8 mouse cellular contexts compared by ENCODE assay signal in genomic region chr7:126799050-126799467, GRCm38 (mm10). TPM values are rescaled to one million over a fixed set of nuclear protein-coding genes. Genes with fewer than 3 reads are reported as not detected.
A peak's percentile ranks its signal among the peaks of the same experiment; 100 is the strongest.
DNase-seq lines count a peak whose midpoint lies in the region; ATAC-seq and TF ChIP-seq lines count a peak whose summit lies in the region.

No protein-coding gene starts in this region.

- in situ Hi-C loops in ES-E14 (cut with MboI; ENCODE audit: low sequenced_read_pairs in 2 of 2, unreplicated experiment in 2 of 2): no loop called here

- peaks cover 37% of the 10 kb centered on the region for H3K36me3 ChIP-seq in ES-E14 (ENCODE audit: control insufficient read depth, insufficient read depth, low read length, poor library complexity, severe bottlenecking)
- H3K36me3 ChIP-seq in forebrain, embryonic 16.5 days (ENCODE audit: control insufficient read depth, insufficient read depth): peaks cover 10% of the 10 kb centered on the region
- peaks cover 39% of the 10 kb centered on the region for H3K36me3 ChIP-seq in lung, embryonic 15.5 days

- peak overlapping the region; percentile 92 for H3K27ac ChIP-seq in ES-E14 (ENCODE audit: insufficient read depth, low read depth, low read length, poor library complexity, severe bottlenecking)
- H3K27ac ChIP-seq in forebrain, embryonic 16.5 days (ENCODE audit: low read length): peak overlapping the region; percentile 96
- H3K27ac ChIP-seq in lung, embryonic 15.5 days: peak overlapping the region; percentile 99

- peaks cover 0 to 13% of the 10 kb centered on the region in 2 experiments; a peak in 1 of 4 replicates for H3K4me1 ChIP-seq in ES-E14 (ENCODE audit: control insufficient read depth in 2 of 2, insufficient read depth in 2 of 2, low read length in 2 of 2, poor library complexity in 1 of 2)
- H3K4me1 ChIP-seq in forebrain, embryonic 16.5 days (replicated peaks; ENCODE audit: control insufficient read depth, insufficient read depth, low read length): peaks cover 22% of the 10 kb centered on the region
- H3K4me1 ChIP-seq in lung, embryonic 15.5 days: peaks cover 30% of the 10 kb centered on the region

- ATAC-seq in forebrain, embryonic 16.5 days: peak; percentile 98
- ATAC-seq in lung, embryonic 15.5 days (ENCODE audit: borderline replicate concordance, extremely low read depth, low FRiP score, low TSS enrichment): peak; percentile 97

- 0% methylated on average over 24 of the region's 36 CpGs for WGBS in forebrain, embryonic 16.5 days
- 0% methylated on average over 30 of the region's 36 CpGs for WGBS in lung, embryonic 15.5 days

- no peaks in the 10 kb centered on the region for H3K27me3 ChIP-seq in forebrain, embryonic 16.5 days (replicated peaks; ENCODE audit: control insufficient read depth, insufficient read depth, low read length)
- no peaks in the 10 kb centered on the region for H3K27me3 ChIP-seq in lung, embryonic 15.5 days

- H3K4me3 ChIP-seq in ES-E14 (ENCODE audit: insufficient read depth in 1 of 2, low read depth in 1 of 2, low read length in 2 of 2, poor library complexity in 1 of 2, severe bottlenecking in 1 of 2): peak overlapping the region; percentile 91 to 96
- H3K4me3 ChIP-seq in forebrain, embryonic 16.5 days (replicated peaks; ENCODE audit: low read length): peak overlapping the region; percentile 64
- peak overlapping the region; percentile 89 for H3K4me3 ChIP-seq in lung, embryonic 15.5 days

- H3K4me2 ChIP-seq in forebrain, embryonic 16.5 days (ENCODE audit: low read length): peak overlapping the region; percentile 94
- H3K4me2 ChIP-seq in lung, embryonic 15.5 days: peak overlapping the region; percentile 86

- H3K9ac ChIP-seq in ES-E14 (ENCODE audit: insufficient read depth, low read depth, low read length, poor library complexity, severe bottlenecking): peak overlapping the region; percentile 89
- H3K9ac ChIP-seq in forebrain, embryonic 16.5 days (replicated peaks; ENCODE audit: low read depth, low read length): peak overlapping the region; percentile 79
- peak overlapping the region; percentile 92 for H3K9ac ChIP-seq in lung, embryonic 15.5 days

- DNase-seq in ES-E14 (ENCODE audit: low read depth, low spot score): peak; percentile 98
- DNase-seq in cerebellum, adult 11-12 months: peak; percentile 99
- DNase-seq in heart, postnatal 4 days: peak; percentile 98
- peak; percentile 97 to 98 for DNase-seq in layer of hippocampus, adult 8-10 months (ENCODE audit: low spot score in 2 of 2)
- DNase-seq in ovary, adult 18-20 months (ENCODE audit: low spot score): peak; percentile 98
- DNase-seq in thymus, postnatal 0 days (ENCODE audit: low spot score): peak; percentile 96

- H3K9me3 ChIP-seq in ES-E14 (ENCODE audit: control insufficient read depth, insufficient read depth, low read depth, low read length): no peaks in the 10 kb centered on the region
- no peaks in the 10 kb centered on the region for H3K9me3 ChIP-seq in forebrain, embryonic 16.5 days (ENCODE audit: control insufficient read depth, low read length)
- no peaks in the 10 kb centered on the region for H3K9me3 ChIP-seq in lung, embryonic 15.5 days

TF ChIP-seq in ES-E14, 5 proteins besides CTCF, POLR2A, EP300 and RAD21:
- TF ChIP-seq ZNF384 (IDR thresholded peaks at IDR 0.05; ENCODE audit: low read depth, low read length) (0 out of 2 replicates have a peak, but pooled peaks have one; percentile 38), ZC3H11A (IDR thresholded peaks at IDR 0.05; ENCODE audit: borderline replicate concordance, low read depth, low read length) (no peak), MAFK (IDR thresholded peaks at IDR 0.05; ENCODE audit: insufficient read depth, low read depth, low read length) (no peak)
TF ChIP-seq in ES-E14: peak in this region for 1.

RNA-seq across cellular contexts. Expression of gene Fam57b, which starts 1.6 kb away (rescaled TPM):
- 1.9 and 2.5 TPM in 2 replicates for total RNA-seq in ES-E14 (2012; rRNA removed)
- 32.8 and 40.4 TPM in 2 replicates for polyA plus RNA-seq in forebrain, embryonic 16.5 days (2015; fragmentation: Nextera tagmentation; extraction: Ambion mirVana)
- total RNA-seq in heart, postnatal 4 days (2021): 1 to 10 TPM; 7.7 to 9.3 TPM
- 10 to 100 TPM; 57.3 to 67.6 (median 62.6) TPM for total RNA-seq in layer of hippocampus, adult 8-10 months (2022)
- 0.10 and 0.19 TPM in 2 replicates for polyA plus RNA-seq in lung, embryonic 15.5 days (2015; fragmentation: Nextera tagmentation; extraction: Ambion mirVana)
- polyA plus RNA-seq in thymus, postnatal 0 days (2015; fragmentation: Nextera tagmentation; extraction: Ambion mirVana): 0.19 and 0.20 TPM in 2 replicates

RNA-seq across cellular contexts. Expression of gene Ppp4c, which starts 6.8 kb away (rescaled TPM):
- 260 and 291 TPM in 2 replicates for total RNA-seq in ES-E14 (2012; rRNA removed)
- 196 and 202 TPM in 2 replicates for polyA plus RNA-seq in forebrain, embryonic 16.5 days (2015; fragmentation: Nextera tagmentation; extraction: Ambion mirVana)
- total RNA-seq in heart, postnatal 4 days (2021): 10 to 100 TPM; 67.6 to 76.6 TPM
- total RNA-seq in layer of hippocampus, adult 8-10 months (2022): 10 to 100 TPM; 49.5 to 55.7 (median 51.9) TPM
- polyA plus RNA-seq in lung, embryonic 15.5 days (2015; fragmentation: Nextera tagmentation; extraction: Ambion mirVana): 260 and 262 TPM in 2 replicates
- 306 TPM in 2 replicates for polyA plus RNA-seq in thymus, postnatal 0 days (2015; fragmentation: Nextera tagmentation; extraction: Ambion mirVana)

RNA-seq across cellular contexts. Expression of gene Tbx6, which starts 17.8 kb away (rescaled TPM):
- 0.89 and 1.7 TPM in 2 replicates for total RNA-seq in ES-E14 (2012; rRNA removed)
- 0.73 and 0.86 TPM in 2 replicates for polyA plus RNA-seq in forebrain, embryonic 16.5 days (2015; fragmentation: Nextera tagmentation; extraction: Ambion mirVana)
- total RNA-seq in heart, postnatal 4 days (2021): under 1 TPM in 1 of 2 experiments, not detected in 1; 0.26 TPM
- 1 to 10 TPM in 3 of 4 experiments, under 1 TPM in 1; 0.43 to 1.5 (median 1.2) TPM for total RNA-seq in layer of hippocampus, adult 8-10 months (2022)
- 0.26 and 0.51 TPM in 2 replicates for polyA plus RNA-seq in lung, embryonic 15.5 days (2015; fragmentation: Nextera tagmentation; extraction: Ambion mirVana)
- 0.28 and 0.48 TPM in 2 replicates for polyA plus RNA-seq in thymus, postnatal 0 days (2015; fragmentation: Nextera tagmentation; extraction: Ambion mirVana)

RNA-seq across cellular contexts. Expression of gene Ypel3, which starts 22.3 kb away (rescaled TPM):
- total RNA-seq in ES-E14 (2012; rRNA removed): 19.4 and 20.8 TPM in 2 replicates
- 199 and 202 TPM in 2 replicates for polyA plus RNA-seq in forebrain, embryonic 16.5 days (2015; fragmentation: Nextera tagmentation; extraction: Ambion mirVana)
- 10 to 100 TPM; 31.8 to 34.0 TPM for total RNA-seq in heart, postnatal 4 days (2021)
- 100 to 1,000 TPM; 236 to 283 (median 255) TPM for total RNA-seq in layer of hippocampus, adult 8-10 months (2022)
- polyA plus RNA-seq in lung, embryonic 15.5 days (2015; fragmentation: Nextera tagmentation; extraction: Ambion mirVana): 90.3 and 96.2 TPM in 2 replicates
- 153 and 180 TPM in 2 replicates for polyA plus RNA-seq in thymus, postnatal 0 days (2015; fragmentation: Nextera tagmentation; extraction: Ambion mirVana)

RNA-seq across cellular contexts. Expression of gene 4930451I11Rik, which starts 32.4 kb away (rescaled TPM):
- not detected in 2 replicates for total RNA-seq in ES-E14 (2012; rRNA removed)
- polyA plus RNA-seq in forebrain, embryonic 16.5 days (2015; fragmentation: Nextera tagmentation; extraction: Ambion mirVana): not detected in 2 replicates
- total RNA-seq in heart, postnatal 4 days (2021): not detected
- total RNA-seq in layer of hippocampus, adult 8-10 months (2022): not detected
- polyA plus RNA-seq in lung, embryonic 15.5 days (2015; fragmentation: Nextera tagmentation; extraction: Ambion mirVana): not detected in 2 replicates
- not detected in 2 replicates for polyA plus RNA-seq in thymus, postnatal 0 days (2015; fragmentation: Nextera tagmentation; extraction: Ambion mirVana)

Comparison
In these comparisons a context has a peak if more than half of its experiments do, and no peak if none do; other contexts are left out.
1. Peak in every context shown above with its lines: DNase-seq, ATAC-seq, H3K4me3 ChIP-seq and H3K27ac ChIP-seq.
2. RNA of gene Fam57b, which starts 1.6 kb away (total RNA-seq): 57.3 to 67.6 TPM in layer of hippocampus, adult 8-10 months; 7.7 to 9.3 TPM in heart, postnatal 4 days and 1.9 to 2.5 TPM in ES-E14; every median in the first group is over 4 times any median in the second.